Mouse (Mus musculus) forebrain, embryonic 16.5 days (tissue): ENCODE data around the gene Capn2. TPM values are rescaled to one million over a fixed set of nuclear protein-coding genes. Genes with fewer than 3 reads are reported as not detected.
A peak's percentile ranks its signal among the peaks of the same experiment; 100 is the strongest.

ENCODE experiments used
- ATAC-seq: fragments of 200-750 bp; cut with Nextera tagmentation; 2 replicates; pipeline ENCODE4 v1.8.0; 2017; ENCODE audit warnings: mild to moderate bottlenecking, moderate library complexity
- H3K27ac ChIP-seq: fragments of 300-500 bp; sonication (generic); 2 replicates; pipeline ENCODE4 v1.5.1; 2014; ENCODE audit warnings: low read length, control low read depth
- H3K27me3 ChIP-seq: fragments of 300-500 bp; sonication (generic); replicated peaks from 2 replicates; pipeline ENCODE4 v1.6.1; 2014; ENCODE audit warnings: low read length; ENCODE audit not compliant: control insufficient read depth, insufficient read depth
- H3K36me3 ChIP-seq: fragments of 300-500 bp; sonication (generic); 2 replicates; pipeline ENCODE4 v1.6.1; 2014; ENCODE audit not compliant: control insufficient read depth, insufficient read depth
- H3K4me1 ChIP-seq: fragments of 300-500 bp; sonication (generic); replicated peaks from 2 replicates; pipeline ENCODE4 v1.6.1; 2014; ENCODE audit warnings: low read length; ENCODE audit not compliant: control insufficient read depth, insufficient read depth
- H3K4me2 ChIP-seq: fragments of 300-500 bp; sonication (generic); 2 replicates; pipeline ENCODE4 v1.6.1; 2014; ENCODE audit warnings: mild to moderate bottlenecking, low read length, control low read depth
- H3K4me3 ChIP-seq: fragments of 300-500 bp; sonication (generic); replicated peaks from 2 replicates; pipeline ENCODE4 v1.5.1; 2014; ENCODE audit warnings: mild to moderate bottlenecking, low read length, control low read depth
- H3K9ac ChIP-seq: fragments of 300-500 bp; sonication (generic); replicated peaks from 2 replicates; pipeline ENCODE4 v1.6.1; 2014; ENCODE audit warnings: low read depth, low read length, control low read depth
- H3K9me3 ChIP-seq: fragments of 300-500 bp; sonication (generic); 2 replicates; pipeline ENCODE4 v1.6.1; 2016; ENCODE audit warnings: low read length; ENCODE audit not compliant: control insufficient read depth
- WGBS: fragments of 180-500 bp; shearing (Covaris S2); extraction: QIAGEN DNeasy Blood & Tissue Kit; methylation state at CpG from one replicate; pipeline ENCODE4 v1.1.7; 2014; 5-methylcytosine and 5-hydroxymethylcytosine counted together
- polyA plus RNA-seq: library from polyadenylated mRNA; unstranded; fragments of >200 nt; fragmentation: Nextera tagmentation; extraction: Ambion mirVana; gene quantifications from 2 replicates; pipeline ENCODE4 v1.2.1, GENCODE M21; 2015

Capn2 gene
- polyA plus RNA-seq, 1 experiment from 2014 or later: 70.3 TPM

DNA sequence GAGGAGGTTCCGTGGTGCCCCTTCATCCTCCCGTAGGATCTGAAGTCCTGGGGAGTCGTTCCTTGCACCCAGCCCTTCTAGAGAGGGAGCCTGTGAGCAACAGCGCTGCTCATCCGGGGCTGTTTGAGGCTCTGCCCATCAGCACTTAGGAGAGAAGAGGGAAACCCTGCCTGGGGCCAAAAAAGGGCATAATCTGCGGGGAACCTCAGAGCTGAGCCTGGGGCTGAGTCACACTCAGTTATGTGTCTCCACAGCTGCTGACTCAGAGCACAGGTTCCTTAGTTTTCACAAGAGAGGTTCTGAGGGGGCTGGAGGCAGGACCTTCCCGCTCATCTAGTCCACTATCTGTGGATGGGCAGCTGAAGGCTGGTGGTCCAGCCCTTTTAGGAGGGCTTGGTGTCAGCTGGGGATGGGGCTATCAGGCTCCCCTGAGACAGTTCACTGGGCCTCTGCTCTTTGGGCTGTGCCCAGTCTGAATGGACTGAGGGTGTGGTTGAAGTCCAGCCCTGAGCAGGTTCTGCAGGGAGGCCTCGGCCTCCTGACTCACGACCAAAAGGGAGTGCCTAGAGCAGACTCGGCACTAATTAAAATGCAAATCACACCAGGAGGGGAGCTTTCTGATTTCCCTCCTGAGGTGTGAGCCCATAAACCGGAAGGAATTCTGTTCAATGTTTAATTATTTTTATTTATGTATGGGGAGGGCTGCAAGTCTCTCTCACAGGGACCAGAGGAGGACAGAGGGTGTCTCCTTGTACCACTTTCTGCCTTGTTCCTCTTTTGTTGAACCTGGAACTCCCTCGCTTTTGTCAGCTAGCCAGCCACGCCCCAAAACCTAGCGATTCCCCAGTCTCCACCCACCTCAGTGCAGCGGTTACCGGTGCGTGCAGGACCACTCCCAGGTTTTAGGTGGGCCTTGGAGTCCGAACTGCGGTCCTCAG is 10.8 kb upstream of the Capn2 start:
- peak overlapping the region; percentile 35 for H3K4me2 ChIP-seq
- peaks cover 9% of the 10 kb centered on the region for H3K4me1 ChIP-seq
- 5% methylated on average over 19 of the region's 19 CpGs for WGBS
- no peak overlapping the region for H3K27ac ChIP-seq
- no peaks in the 10 kb centered on the region; the same call in 1 of the 2 replicates for H3K9me3 ChIP-seq
- peak overlapping the region; percentile 13; the same call in 1 of the 2 replicates for H3K9ac ChIP-seq
- H3K36me3 ChIP-seq: no peaks in the 10 kb centered on the region
- peak overlapping the region; percentile 1; the same call in 1 of the 2 replicates for H3K4me3 ChIP-seq
- no peaks in the 10 kb centered on the region; the same call in 1 of the 2 replicates for H3K27me3 ChIP-seq
- no peak for ATAC-seq

GRCm38 (mm10) chr1:182527261-182527766 is 9.9 kb upstream of the Capn2 start:
- Histone ChIP-seq H3K9ac (no peak overlapping the region), H3K4me1 (peaks cover 9% of the 10 kb centered on the region), H3K36me3 (no peaks in the 10 kb centered on the region), H3K9me3 (no peaks in the 10 kb centered on the region), H3K27me3 (no peaks in the 10 kb centered on the region; the same call in 1 of the 2 replicates), H3K4me3 (no peak overlapping the region), H3K4me2 (no peak overlapping the region), H3K27ac (no peak overlapping the region)
- 47% methylated on average over 13 of the region's 13 CpGs for WGBS
- ATAC-seq: no peak

- H3K27ac ChIP-seq: no peak overlapping the region
- no peak for ATAC-seq
- no peaks in the 10 kb centered on the region for H3K9me3 ChIP-seq
- H3K4me2 ChIP-seq: no peak overlapping the region
- 94% methylated on average over 3 of the region's 3 CpGs for WGBS
- no peak overlapping the region for H3K4me3 ChIP-seq
- H3K9ac ChIP-seq: no peak overlapping the region
- no peaks in the 10 kb centered on the region for H3K36me3 ChIP-seq
- no peaks in the 10 kb centered on the region; the same call in 1 of the 2 replicates for H3K27me3 ChIP-seq
- peaks cover 9% of the 10 kb centered on the region for H3K4me1 ChIP-seq
Measured at GRCm38 (mm10) chr1:182525601-182526000, 8.2 kb upstream of the Capn2 start.

DNA sequence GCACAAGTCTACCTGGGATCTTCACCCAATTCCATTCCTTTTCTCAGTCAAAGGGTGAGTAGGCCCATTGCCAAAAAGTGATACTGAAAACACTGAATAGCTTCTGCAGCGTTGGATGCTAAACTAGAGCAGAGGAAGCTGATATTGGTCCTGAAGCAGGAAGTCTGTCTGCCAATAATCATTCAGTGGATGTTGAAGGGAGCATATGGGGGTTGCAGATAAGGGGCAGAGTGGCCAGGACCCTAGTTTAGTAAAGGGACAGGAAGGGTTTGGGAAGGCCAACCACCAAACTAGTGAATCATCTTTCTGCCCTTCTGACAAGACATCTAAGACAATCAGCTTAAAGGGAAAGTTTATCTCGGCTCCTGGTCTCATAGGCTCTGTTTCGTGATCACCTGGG is 6.3 kb upstream of the Capn2 start:
- Histone ChIP-seq H3K4me2 (no peak overlapping the region), H3K4me3 (no peak overlapping the region), H3K27ac (no peak overlapping the region), H3K27me3 (no peaks in the 10 kb centered on the region; the same call in 1 of the 2 replicates), H3K4me1 (peaks cover 11% of the 10 kb centered on the region), H3K9ac (no peak overlapping the region), H3K36me3 (no peaks in the 10 kb centered on the region), H3K9me3 (no peaks in the 10 kb centered on the region)
- ATAC-seq: no peak
- WGBS: 83% methylated on average over 3 of the region's 3 CpGs

DNA sequence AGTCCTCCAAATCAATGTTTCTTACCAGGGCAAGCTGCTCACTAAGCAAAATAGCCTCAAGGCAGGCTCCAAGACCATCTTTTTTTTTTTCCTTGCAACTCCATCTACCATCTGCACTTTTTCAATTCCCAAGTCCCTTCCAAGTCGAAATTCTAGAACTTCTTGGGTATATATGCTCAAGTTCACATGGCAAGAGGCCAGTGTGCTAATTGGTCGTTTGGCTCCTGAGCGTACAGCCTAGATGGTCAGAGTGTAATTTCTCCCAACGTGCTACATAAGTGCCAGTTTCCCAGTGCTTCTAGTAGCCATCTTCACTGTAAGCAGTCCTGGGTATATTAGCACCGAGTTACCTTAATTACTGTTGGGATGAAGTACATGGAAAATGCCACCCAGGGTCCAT is 5.6 kb upstream of the Capn2 start:
- Histone ChIP-seq H3K27me3 (0 out of 2 replicates have a peak, but pooled peaks cover 2% of the 10 kb centered on the region), H3K4me2 (no peak overlapping the region), H3K4me3 (no peak overlapping the region), H3K4me1 (peaks cover 5% of the 10 kb centered on the region), H3K36me3 (no peaks in the 10 kb centered on the region), H3K9me3 (no peaks in the 10 kb centered on the region), H3K9ac (no peak overlapping the region), H3K27ac (no peak overlapping the region)
- WGBS: 63% methylated on average over 5 of the region's 5 CpGs
- ATAC-seq: no peak

DNA sequence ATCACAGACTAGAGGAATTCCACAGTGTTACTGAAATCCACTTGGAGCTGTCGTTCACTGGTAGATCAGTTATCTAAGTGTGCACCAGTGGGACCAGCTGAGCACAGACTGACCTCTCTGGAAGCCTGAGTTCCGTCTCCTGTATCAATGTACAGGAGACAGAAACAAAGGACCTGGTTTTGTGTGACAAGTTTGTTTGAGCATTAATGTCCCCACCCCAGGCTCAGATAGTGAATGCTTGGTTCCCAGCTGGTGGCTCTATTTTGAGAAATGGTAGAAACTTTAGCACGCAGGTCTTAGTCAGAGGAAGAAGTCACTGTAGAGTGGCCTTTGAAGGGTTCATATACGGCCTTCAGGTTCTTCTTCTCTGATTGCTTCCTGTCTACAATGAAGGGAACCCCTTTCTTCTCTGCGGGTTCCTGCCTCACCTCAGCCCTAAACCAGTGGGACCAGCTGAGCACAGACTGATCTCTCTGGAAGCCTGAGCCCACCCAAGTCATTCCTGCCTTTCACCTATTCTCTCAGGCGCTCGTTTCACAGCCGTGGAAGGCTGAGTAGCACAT is 3.6 kb upstream of the Capn2 start:
- H3K4me2 ChIP-seq: no peak overlapping the region
- no peak overlapping the region for H3K9ac ChIP-seq
- H3K4me3 ChIP-seq: no peak overlapping the region
- peaks cover 15% of the 10 kb centered on the region for H3K4me1 ChIP-seq
- no peaks in the 10 kb centered on the region for H3K9me3 ChIP-seq
- 80% methylated on average over 8 of the region's 8 CpGs for WGBS
- 0 out of 2 replicates have a peak, but pooled peaks cover 2% of the 10 kb centered on the region for H3K27me3 ChIP-seq
- no peaks in the 10 kb centered on the region for H3K36me3 ChIP-seq
- no peak overlapping the region for H3K27ac ChIP-seq
- ATAC-seq: no peak

- H3K36me3 ChIP-seq: no peaks in the 10 kb centered on the region
- H3K9me3 ChIP-seq: no peaks in the 10 kb centered on the region
- 0 out of 2 replicates have a peak, but pooled peaks cover 2% of the 10 kb centered on the region for H3K27me3 ChIP-seq
- H3K4me1 ChIP-seq: peaks cover 22% of the 10 kb centered on the region
- ATAC-seq: no peak
- H3K27ac ChIP-seq: no peak overlapping the region
- H3K4me3 ChIP-seq: no peak overlapping the region
- H3K9ac ChIP-seq: no peak overlapping the region
- H3K4me2 ChIP-seq: no peak overlapping the region
- WGBS: 26% methylated on average over 14 of the region's 14 CpGs
Measured at GRCm38 (mm10) chr1:182520091-182520937, 2.9 kb upstream of the Capn2 start.

DNA sequence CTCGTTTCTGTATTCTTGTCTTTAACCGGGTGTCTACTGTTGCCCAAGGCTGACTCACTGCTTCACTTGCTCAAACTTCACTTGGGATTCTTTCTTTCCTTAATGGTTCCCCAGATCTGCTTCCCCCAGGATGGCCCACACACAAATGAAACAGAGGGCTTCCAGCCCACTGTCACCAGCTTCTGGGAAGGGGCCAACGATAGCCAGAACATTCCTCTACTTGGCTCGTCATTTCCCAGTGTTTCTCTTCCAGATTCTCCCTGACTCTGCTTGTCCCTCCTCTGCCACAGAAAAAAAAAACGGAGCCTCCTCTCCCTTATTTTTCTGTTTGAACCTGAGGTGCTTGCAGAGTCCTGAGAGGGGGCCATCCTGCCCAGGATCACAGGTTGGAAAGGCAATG is 1.9 kb upstream of the Capn2 start:
- Histone ChIP-seq H3K4me1 (peaks cover 23% of the 10 kb centered on the region), H3K27me3 (0 out of 2 replicates have a peak, but pooled peaks cover 2% of the 10 kb centered on the region), H3K9me3 (no peaks in the 10 kb centered on the region), H3K36me3 (no peaks in the 10 kb centered on the region), H3K27ac (no peak overlapping the region), H3K9ac (no peak overlapping the region), H3K4me3 (no peak overlapping the region), H3K4me2 (no peak overlapping the region)
- WGBS: 74% methylated on average over 5 of the region's 5 CpGs
- ATAC-seq: no peak
